In genomic region chr5:72565621-72566020, GRCm38 (mm10) we compare ENCODE assay signal across 25 mouse cellular contexts. TPM values are rescaled to one million over a fixed set of nuclear protein-coding genes. Genes with fewer than 3 reads are reported as not detected.
"Had no signal": no experiment of that assay in that cellular context is flagged by ENCODE, and none has a peak within 500 bp of the region (broad histone marks: within the 10 kb centered on the region; RNA-seq: fewer than 3 reads in every experiment).

No protein-coding gene starts in this region.

- DNase-seq: liver; liver, postnatal 0 days; lung, embryonic 14.5 days; right cerebral cortex, adult 18-20 months; right cerebral cortex, postnatal 14 days; right cerebral cortex, postnatal 4 days; thymus, adult 2 months; thymus, postnatal 14 days had no signal

- ATAC-seq: intestine, embryonic 15.5 days; liver, postnatal 0 days; lung, postnatal 0 days; midbrain, embryonic 15.5 days had no signal

- H3K36me3 ChIP-seq: hindbrain, embryonic 15.5 days; intestine, embryonic 15.5 days; limb, embryonic 10.5 days; limb, embryonic 13.5 days; midbrain, embryonic 12.5 days; midbrain, embryonic 15.5 days; neural tube, embryonic 12.5 days; neural tube, embryonic 15.5 days had no signal

- H3K27ac ChIP-seq: hindbrain, embryonic 15.5 days; intestine, embryonic 15.5 days; kidney, postnatal 0 days; limb, embryonic 10.5 days; limb, embryonic 13.5 days; liver, embryonic 14.5 days; macrophage; midbrain, embryonic 12.5 days; midbrain, embryonic 15.5 days; neural tube, embryonic 12.5 days; neural tube, embryonic 15.5 days; stomach, postnatal 0 days had no signal

- H3K4me1 ChIP-seq: hindbrain, embryonic 15.5 days; intestine, embryonic 15.5 days; limb, embryonic 10.5 days; limb, embryonic 13.5 days; midbrain, embryonic 12.5 days; midbrain, embryonic 15.5 days; neural tube, embryonic 12.5 days; neural tube, embryonic 15.5 days had no signal

- H3K9me3 ChIP-seq: limb, embryonic 10.5 days; midbrain, embryonic 15.5 days; neural tube, embryonic 15.5 days had no signal

- H3K27me3 ChIP-seq: hindbrain, embryonic 15.5 days; intestine, embryonic 15.5 days; limb, embryonic 13.5 days; midbrain, embryonic 12.5 days; midbrain, embryonic 15.5 days; neural tube, embryonic 12.5 days; neural tube, embryonic 15.5 days had no signal

- H3K4me2 ChIP-seq: hindbrain, embryonic 15.5 days; intestine, embryonic 15.5 days; limb, embryonic 13.5 days; lung, embryonic 14.5 days; midbrain, embryonic 12.5 days; midbrain, embryonic 15.5 days; neural tube, embryonic 12.5 days; neural tube, embryonic 15.5 days had no signal

- H3K9ac ChIP-seq: hindbrain, embryonic 15.5 days; intestine, embryonic 15.5 days; limb, embryonic 13.5 days; liver, embryonic 14.5 days; liver, postnatal 0 days; lung, embryonic 14.5 days; midbrain, embryonic 12.5 days; midbrain, embryonic 15.5 days; neural tube, embryonic 12.5 days; neural tube, embryonic 15.5 days had no signal

- H3K4me3 ChIP-seq: hindbrain, embryonic 15.5 days; intestine, embryonic 15.5 days; limb, embryonic 10.5 days; limb, embryonic 13.5 days; midbrain, embryonic 12.5 days; midbrain, embryonic 15.5 days; neural tube, embryonic 12.5 days; neural tube, embryonic 15.5 days had no signal

RNA-seq across cellular contexts. Expression of gene Zar1, which starts 15.4 kb away (rescaled TPM):
- total RNA-seq: layer of hippocampus, adult 18-20 months; megakaryocyte, adult 5-6 weeks had no signal
- polyA plus RNA-seq: liver, embryonic 14.5 days; liver, postnatal 0 days; lung, embryonic 14.5 days; lung, postnatal 0 days; macrophage; stomach, embryonic 14.5 days; urinary bladder, adult 2 months had no signal

RNA-seq across cellular contexts. Expression of gene Gm5868, which starts 21.7 kb away (rescaled TPM):
- total RNA-seq: megakaryocyte, adult 5-6 weeks had no signal
- polyA plus RNA-seq: liver, embryonic 14.5 days; liver, postnatal 0 days; lung, postnatal 0 days; macrophage had no signal
